Mouse (Mus musculus) MEL (cell line): ENCODE measurements at regions not wholly inside any gene's neighbourhood (a gene's known extent, or its start where the extent isn't known, plus 50 kb on each side); places are given as distances from the start of the nearest gene placed in this dataset.
A peak's percentile ranks its signal among the peaks of the same experiment; 100 is the strongest.

Source experiments
- DNase-seq: peaks from one replicate; pipeline ENCODE4 v3.0.0; 2011; ENCODE audit warnings: low read depth, low spot score
- H3K27ac ChIP-seq: 2 replicates; pipeline ENCODE4 v1.5.1; 2012; ENCODE audit warnings: low read depth, mild to moderate bottlenecking, control low read depth, low read length, moderate library complexity; ENCODE audit not compliant: control insufficient read depth
- H3K27me3 ChIP-seq, 2 experiments: fragments of 150-350 bp in 1 of 2; sonication (generic) in 1 of 2; 2 replicates each; pipeline ENCODE4 v1.6.1; 2012; ENCODE audit warnings: low read length in 2 of 2, mild to moderate bottlenecking in 2 of 2, improper control_type of control experiment in 1 of 2, moderate library complexity in 1 of 2; ENCODE audit not compliant: insufficient read depth in 2 of 2, control insufficient read depth in 1 of 2
- H3K36me3 ChIP-seq, 2 experiments: 2 replicates each; pipeline ENCODE4 v1.6.1; 2012 to 2014; ENCODE audit warnings: low read length in 2 of 2, improper control_type of control experiment in 1 of 2, inconsistent platforms in 1 of 2, mild to moderate bottlenecking in 1 of 2; ENCODE audit not compliant: insufficient read depth in 2 of 2, control insufficient read depth in 1 of 2
- H3K4me1 ChIP-seq, 2 experiments: fragments of 150-350 bp in 1 of 2; sonication (generic) in 1 of 2; 2 replicates each; pipeline ENCODE4 v1.6.1; 2012; ENCODE audit warnings: low read length in 2 of 2, improper control_type of control experiment in 1 of 2, mild to moderate bottlenecking in 1 of 2; ENCODE audit not compliant: insufficient read depth in 2 of 2, control insufficient read depth in 1 of 2
- H3K4me3 ChIP-seq, 2 experiments: fragments of 150-350 bp in 1 of 2; sonication (generic) in 1 of 2; 2 replicates each; pipeline ENCODE4 v1.5.1; 2012; ENCODE audit warnings: low read depth in 2 of 2, low read length in 2 of 2, mild to moderate bottlenecking in 2 of 2, moderate library complexity in 2 of 2, control low read depth in 1 of 2, improper control_type of control experiment in 1 of 2; ENCODE audit not compliant: control insufficient read depth in 1 of 2, insufficient read depth in 1 of 2
- H3K79me2 ChIP-seq: 2 replicates; pipeline ENCODE4 v1.6.1; 2012; ENCODE audit warnings: mild to moderate bottlenecking, low read length, moderate library complexity; ENCODE audit not compliant: control insufficient read depth, poor library complexity, insufficient read depth
- H3K9ac ChIP-seq: 2 replicates; pipeline ENCODE4 v1.6.1; 2012; ENCODE audit warnings: low read depth, mild to moderate bottlenecking, control low read depth, low read length, moderate library complexity; ENCODE audit not compliant: control insufficient read depth, poor library complexity, severe bottlenecking
- H3K9me3 ChIP-seq: fragments of 150-350 bp; sonication (generic); replicated peaks from 2 replicates; pipeline ENCODE4 v1.6.1; 2012; ENCODE audit warnings: mild to moderate bottlenecking, low read length, improper control_type of control experiment, moderate library complexity; ENCODE audit not compliant: insufficient read depth
- BHLHE40 ChIP-seq: IDR thresholded peaks from 2 replicates; pipeline ENCODE4 v1.6.1; 2012; ENCODE audit warnings: low read depth, mild to moderate bottlenecking, inconsistent platforms, low read length, improper control_type of control experiment, borderline replicate concordance
- CHD1 ChIP-seq: IDR thresholded peaks from 2 replicates; pipeline ENCODE4 v1.6.1; 2012; ENCODE audit warnings: low read depth, mild to moderate bottlenecking, inconsistent platforms, low read length, improper control_type of control experiment
- CHD2 ChIP-seq: IDR thresholded peaks from 2 replicates; pipeline ENCODE4 v1.6.1; 2011; ENCODE audit warnings: low read length, improper control_type of control experiment
- E2F4 ChIP-seq: IDR thresholded peaks from 2 replicates; pipeline ENCODE4 v1.6.1; 2011; ENCODE audit warnings: low read depth, low read length, improper control_type of control experiment, borderline replicate concordance
- ELF1 ChIP-seq: IDR thresholded peaks from 2 replicates; pipeline ENCODE4 v1.6.1; 2014; ENCODE audit warnings: low read depth, mild to moderate bottlenecking, inconsistent platforms, low read length, improper control_type of control experiment, moderate library complexity
- EP300 ChIP-seq, 2 experiments: IDR thresholded peaks; 2 replicates each; pipeline ENCODE4 v1.6.1; 2011; ENCODE audit warnings: improper control_type of control experiment in 2 of 2, low read length in 2 of 2, low read depth in 1 of 2, mild to moderate bottlenecking in 1 of 2
- GATA1 ChIP-seq: IDR thresholded peaks from 2 replicates; pipeline ENCODE4 v1.6.1; 2011; ENCODE audit warnings: low read depth, low read length, improper control_type of control experiment
- JUND ChIP-seq: IDR thresholded peaks from 2 replicates; pipeline ENCODE4 v1.6.1; 2011; ENCODE audit warnings: low read depth, mild to moderate bottlenecking, improper control_type of control experiment, low read length
- MAFK ChIP-seq: IDR thresholded peaks from 2 replicates; pipeline ENCODE4 v1.6.1; 2011; ENCODE audit warnings: low read depth, mild to moderate bottlenecking, low read length, improper control_type of control experiment, borderline replicate concordance
- MAX ChIP-seq: IDR thresholded peaks from 2 replicates; pipeline ENCODE4 v1.6.1; 2011; ENCODE audit warnings: low read length, improper control_type of control experiment
- MAZ ChIP-seq: IDR thresholded peaks from 2 replicates; pipeline ENCODE4 v1.6.1; 2012; ENCODE audit warnings: low read depth, mild to moderate bottlenecking, inconsistent platforms, low read length, improper control_type of control experiment
- MEF2A ChIP-seq: IDR thresholded peaks from 2 replicates; pipeline ENCODE4 v1.6.1; 2014; ENCODE audit warnings: low read depth, mild to moderate bottlenecking, inconsistent platforms, low read length, improper control_type of control experiment; ENCODE audit not compliant: poor library complexity, insufficient replicate concordance, severe bottlenecking; ENCODE audit errors: extremely low read depth
- MXI1 ChIP-seq: IDR thresholded peaks from 2 replicates; pipeline ENCODE4 v1.6.1; 2011; ENCODE audit warnings: mild to moderate bottlenecking, low read depth, low read length, improper control_type of control experiment
- MYB ChIP-seq: IDR thresholded peaks from 2 replicates; pipeline ENCODE4 v1.6.1; 2011; ENCODE audit warnings: mild to moderate bottlenecking, low read depth, low read length, improper control_type of control experiment
- MYC ChIP-seq: IDR thresholded peaks from 2 replicates; pipeline ENCODE4 v1.6.1; 2011; ENCODE audit warnings: low read depth, mild to moderate bottlenecking, low read length, improper control_type of control experiment, moderate library complexity
- POLR2AphosphoS2 ChIP-seq: IDR thresholded peaks from 2 replicates; pipeline ENCODE4 v1.6.1; 2011; ENCODE audit warnings: low read length, improper control_type of control experiment
- POLR2AphosphoS5 ChIP-seq: IDR thresholded peaks from 2 replicates; pipeline ENCODE4 v1.6.1; 2012; ENCODE audit warnings: low read depth, borderline replicate concordance, mild to moderate bottlenecking, inconsistent platforms, low read length, moderate library complexity, mixed read lengths
- RAD21 ChIP-seq: IDR thresholded peaks from 2 replicates; pipeline ENCODE4 v1.6.1; 2011; ENCODE audit warnings: mild to moderate bottlenecking, low read depth, low read length, improper control_type of control experiment
- RCOR1 ChIP-seq: IDR thresholded peaks from 2 replicates; pipeline ENCODE4 v1.6.1; 2012; ENCODE audit warnings: low read depth, mild to moderate bottlenecking, inconsistent platforms, low read length, improper control_type of control experiment
- SIN3A ChIP-seq: IDR thresholded peaks from 2 replicates; pipeline ENCODE4 v1.6.1; 2012; ENCODE audit warnings: low read length, improper control_type of control experiment, inconsistent platforms
- SMC3 ChIP-seq: IDR thresholded peaks from 2 replicates; pipeline ENCODE4 v1.6.1; 2011; ENCODE audit warnings: low read depth, low read length, improper control_type of control experiment
- TAL1 ChIP-seq: IDR thresholded peaks from 2 replicates; pipeline ENCODE4 v1.6.1; 2012; ENCODE audit warnings: mild to moderate bottlenecking, inconsistent platforms, low read length, moderate library complexity, mixed read lengths
- TBP ChIP-seq: IDR thresholded peaks from 2 replicates; pipeline ENCODE4 v1.8.0; 2011; ENCODE audit warnings: low read depth, low read length, improper control_type of control experiment
- TCF12 ChIP-seq: IDR thresholded peaks from 2 replicates; pipeline ENCODE4 v1.6.1; 2014; ENCODE audit warnings: low read depth, mild to moderate bottlenecking, inconsistent platforms, low read length, improper control_type of control experiment, moderate library complexity
- UBTF ChIP-seq: IDR thresholded peaks from 2 replicates; pipeline ENCODE4 v1.6.1; 2012; ENCODE audit warnings: low read depth, mild to moderate bottlenecking, inconsistent platforms, low read length, improper control_type of control experiment, moderate library complexity, borderline replicate concordance; ENCODE audit not compliant: insufficient read depth
- USF1 ChIP-seq: IDR thresholded peaks from 2 replicates; pipeline ENCODE4 v1.6.1; 2014; ENCODE audit warnings: low read depth, mild to moderate bottlenecking, inconsistent platforms, low read length, improper control_type of control experiment, moderate library complexity
- USF2 ChIP-seq, 2 experiments: IDR thresholded peaks; 2 replicates each; pipeline ENCODE4 v1.6.1; 2011 to 2012; ENCODE audit warnings: improper control_type of control experiment in 2 of 2, low read length in 2 of 2, borderline replicate concordance in 1 of 2, inconsistent platforms in 1 of 2, low read depth in 1 of 2, mild to moderate bottlenecking in 1 of 2; ENCODE audit not compliant: insufficient read depth in 1 of 2
- ZKSCAN1 ChIP-seq: IDR thresholded peaks from 2 replicates; pipeline ENCODE4 v1.6.1; 2012; ENCODE audit warnings: low read depth, mild to moderate bottlenecking, inconsistent platforms, low read length, improper control_type of control experiment, moderate library complexity
- ZMIZ1 ChIP-seq: IDR thresholded peaks from 2 replicates; pipeline ENCODE4 v1.6.1; 2012; ENCODE audit warnings: low read depth, mild to moderate bottlenecking, inconsistent platforms, low read length, improper control_type of control experiment, moderate library complexity
- ZNF384 ChIP-seq: IDR thresholded peaks from 2 replicates; pipeline ENCODE4 v1.6.1; 2012; ENCODE audit warnings: low read depth, mild to moderate bottlenecking, inconsistent platforms, low read length, improper control_type of control experiment

GRCm38 (mm10) chr8:17775411-17775810 is 1202.6 kb downstream of the Defb40 start:
- DNase-seq, result no peak
- Histone ChIP-seq H3K36me3 (no peaks in the 10 kb centered on the region), H3K79me2 (no peaks in the 10 kb centered on the region), H3K4me1 (no peaks in the 10 kb centered on the region), H3K27ac (no peak overlapping the region), H3K27me3 (no peaks in the 10 kb centered on the region), H3K9me3 (no peaks in the 10 kb centered on the region)
- TF ChIP-seq TCF12 (no peak), SMC3 (no peak), USF2 (IDR thresholded peaks at IDR 0.05; ENCODE audit: borderline replicate concordance in 1 of 2, insufficient read depth in 1 of 2, low read depth in 1 of 2, low read length in 2 of 2) (no peak), ZMIZ1 (no peak), MAFK (no peak), CHD2 (no peak), ZNF384 (no peak), RCOR1 (no peak), E2F4 (no peak), MXI1 (no peak), MAX (no peak), MEF2A (no peak), EP300 (IDR thresholded peaks at IDR 0.05; ENCODE audit: low read depth in 1 of 2, low read length in 2 of 2) (no peak), POLR2AphosphoS2 (no peak), BHLHE40 (no peak), RAD21 (no peak), MYB (no peak), POLR2AphosphoS5 (no peak), ELF1 (no peak), USF1 (no peak)
- TF ChIP-seq, all 39 proteins: peak for 0
- Histone ChIP-seq H3K9ac (no peak overlapping the region), H3K4me3 (no peak overlapping the region)

- Histone ChIP-seq H3K9me3 (no peaks in the 10 kb centered on the region), H3K27me3 (no peaks in the 10 kb centered on the region), H3K79me2 (no peaks in the 10 kb centered on the region), H3K36me3 (no peaks in the 10 kb centered on the region), H3K4me1 (no peaks in the 10 kb centered on the region), H3K9ac (no peak overlapping the region), H3K27ac (no peak overlapping the region), H3K4me3 (no peak overlapping the region)
- TF ChIP-seq TAL1 (no peak), UBTF (no peak), USF1 (no peak), JUND (no peak), CHD1 (no peak), POLR2AphosphoS2 (no peak), SMC3 (no peak), ZMIZ1 (no peak), MAX (no peak), ZKSCAN1 (no peak), MAZ (no peak), TBP (no peak), MXI1 (no peak), MYC (no peak), MAFK (no peak), POLR2AphosphoS5 (no peak), GATA1 (no peak), CHD2 (no peak), SIN3A (no peak)
- DNase-seq, result peak; percentile 26
Measured at GRCm38 (mm10) chr8:17773311-17773710, 1204.7 kb downstream of the Defb40 start.
